Mouse (Mus musculus): ENCODE data around the gene Smcr8. TPM values are rescaled to one million over a fixed set of nuclear protein-coding genes. Genes with fewer than 3 reads are reported as not detected.

Smcr8 gene
- polyA plus RNA-seq, 1 experiment from 2014 or later: 8.3 TPM

DNA sequence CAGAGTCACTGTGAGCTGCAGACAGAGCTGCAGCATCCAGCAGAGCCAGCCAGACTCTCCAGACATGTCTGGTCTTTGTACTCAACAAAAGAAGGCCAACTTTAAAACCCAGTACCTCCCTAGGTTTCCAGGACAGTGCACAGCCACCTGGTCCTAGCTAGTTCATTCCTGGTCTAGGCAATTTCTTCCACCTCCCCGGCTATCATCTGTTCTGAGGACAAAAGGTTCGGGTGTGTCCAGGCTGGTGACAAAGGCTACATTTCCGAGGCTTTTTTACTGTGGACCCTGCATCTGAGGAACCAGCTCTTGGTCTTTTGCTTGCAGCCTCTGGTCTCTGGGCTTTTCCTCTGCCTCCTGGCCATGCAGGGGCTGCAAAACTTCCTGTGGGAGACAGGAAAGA lies 37.0 kb upstream of the Smcr8 start:
- no peak overlapping the region for H3K4me3 ChIP-seq (replicated peaks; ENCODE audit: low read length)
- H3K9ac ChIP-seq: no peak overlapping the region
- no peaks in the 10 kb centered on the region for H3K27me3 ChIP-seq (ENCODE audit: control insufficient read depth, insufficient read depth, low read length)
- WGBS: 92% methylated on average over 3 of the region's 3 CpGs
- H3K4me2 ChIP-seq (replicated peaks): no peak overlapping the region
- DNase-seq (ENCODE audit: low spot score): no peak
- H3K4me1 ChIP-seq (replicated peaks; ENCODE audit: control insufficient read depth, insufficient read depth, low read length): no peaks in the 10 kb centered on the region
- no peak overlapping the region for H3K27ac ChIP-seq
- peaks cover 68% of the 10 kb centered on the region for H3K36me3 ChIP-seq (replicated peaks; ENCODE audit: control insufficient read depth, insufficient read depth)
- no peaks in the 10 kb centered on the region for H3K9me3 ChIP-seq (ENCODE audit: control insufficient read depth, low read length)
- ATAC-seq (ENCODE audit: low FRiP score): no peak

DNA sequence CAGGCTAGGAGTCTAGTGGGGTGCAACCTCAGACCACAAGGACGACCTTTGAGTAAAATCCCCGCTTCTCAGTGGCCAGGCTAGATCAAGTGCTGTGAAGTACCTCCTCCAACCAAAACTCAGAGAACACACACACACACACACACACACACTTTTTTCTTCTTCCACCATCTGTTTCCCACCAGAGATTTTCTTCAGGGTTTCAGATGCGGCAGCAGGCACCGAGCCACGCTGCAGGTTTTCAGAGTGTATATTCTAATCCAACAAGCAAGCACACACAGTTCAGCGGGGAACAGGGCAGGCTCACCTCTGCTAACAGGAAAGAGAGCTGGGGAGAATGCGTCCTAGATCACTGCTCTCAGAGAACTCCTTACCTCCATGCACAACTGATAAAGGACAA lies 21.8 kb upstream of the Smcr8 start:
- DNase-seq (ENCODE audit: low spot score): no peak
- Histone ChIP-seq H3K9ac (no peak overlapping the region), H3K4me3 (replicated peaks; ENCODE audit: low read length) (no peak overlapping the region), H3K9me3 (ENCODE audit: control insufficient read depth, low read length) (no peaks in the 10 kb centered on the region), H3K36me3 (replicated peaks; ENCODE audit: control insufficient read depth, insufficient read depth) (peaks cover 75% of the 10 kb centered on the region), H3K4me2 (replicated peaks) (no peak overlapping the region), H3K4me1 (replicated peaks; ENCODE audit: control insufficient read depth, insufficient read depth, low read length) (no peaks in the 10 kb centered on the region), H3K27me3 (ENCODE audit: control insufficient read depth, insufficient read depth, low read length) (no peaks in the 10 kb centered on the region), H3K27ac (no peak overlapping the region)
- no peak for ATAC-seq (ENCODE audit: low FRiP score)
- WGBS: 98% methylated on average over 7 of the region's 7 CpGs

DNA sequence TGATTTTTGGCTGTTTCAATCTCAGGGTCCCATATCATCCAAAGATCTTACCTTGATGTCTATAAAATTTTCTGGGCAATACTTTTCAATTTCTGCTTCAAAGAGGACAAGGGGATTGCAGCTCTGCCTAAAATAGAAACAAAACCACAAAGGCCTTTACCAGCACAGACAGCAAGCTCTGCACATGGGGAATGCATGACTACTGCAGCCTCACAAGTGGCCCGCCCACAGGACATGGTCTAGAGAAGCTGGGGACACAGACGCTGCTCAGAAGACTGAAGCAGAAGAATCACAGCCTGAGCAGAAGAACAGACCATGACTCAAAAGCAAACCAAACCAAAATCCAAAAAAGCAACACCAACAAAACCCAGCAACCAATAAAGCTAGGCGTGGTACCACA lies 15.6 kb upstream of the Smcr8 start:
- Histone ChIP-seq H3K4me1 (replicated peaks; ENCODE audit: control insufficient read depth, insufficient read depth, low read length) (no peaks in the 10 kb centered on the region), H3K36me3 (replicated peaks; ENCODE audit: control insufficient read depth, insufficient read depth) (peaks cover 36% of the 10 kb centered on the region), H3K9me3 (ENCODE audit: control insufficient read depth, low read length) (no peaks in the 10 kb centered on the region), H3K4me3 (replicated peaks; ENCODE audit: low read length) (no peak overlapping the region), H3K27ac (no peak overlapping the region), H3K9ac (no peak overlapping the region), H3K27me3 (ENCODE audit: control insufficient read depth, insufficient read depth, low read length) (no peaks in the 10 kb centered on the region), H3K4me2 (replicated peaks) (no peak overlapping the region)
- 94% methylated on average over 3 of the region's 3 CpGs for WGBS
- ATAC-seq (ENCODE audit: low FRiP score) (no peak), DNase-seq (ENCODE audit: low spot score) (no peak)

DNA sequence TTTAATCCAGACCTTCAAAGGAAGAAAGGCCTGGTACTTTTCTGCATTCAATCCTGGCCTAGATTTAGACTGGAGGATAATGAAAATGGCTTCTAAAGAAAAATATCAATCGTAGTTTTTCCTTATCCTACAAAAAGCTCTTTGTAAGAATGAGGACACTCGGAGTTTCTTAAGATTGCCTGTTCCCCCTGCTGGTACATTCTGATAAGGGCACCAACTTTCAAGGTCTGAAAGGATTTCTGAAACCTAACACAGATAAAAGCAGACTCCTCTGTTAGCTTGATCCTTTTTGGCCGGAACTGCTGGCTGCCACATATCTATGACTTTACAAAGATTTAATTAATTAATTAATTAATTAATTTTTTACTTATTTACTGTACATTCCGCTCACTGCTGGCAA lies 10.4 kb upstream of the Smcr8 start:
- peaks cover 4% of the 10 kb centered on the region for H3K36me3 ChIP-seq (replicated peaks; ENCODE audit: control insufficient read depth, insufficient read depth)
- no peaks in the 10 kb centered on the region for H3K9me3 ChIP-seq (ENCODE audit: control insufficient read depth, low read length)
- H3K4me2 ChIP-seq (replicated peaks): no peak overlapping the region
- DNase-seq (ENCODE audit: low spot score) (no peak), ATAC-seq (ENCODE audit: low FRiP score) (no peak)
- no peak overlapping the region for H3K27ac ChIP-seq
- H3K27me3 ChIP-seq (ENCODE audit: control insufficient read depth, insufficient read depth, low read length): no peaks in the 10 kb centered on the region
- no peak overlapping the region for H3K4me3 ChIP-seq (replicated peaks; ENCODE audit: low read length)
- 89% methylated on average over 4 of the region's 4 CpGs for WGBS
- no peak overlapping the region for H3K9ac ChIP-seq
- H3K4me1 ChIP-seq (replicated peaks; ENCODE audit: control insufficient read depth, insufficient read depth, low read length): no peaks in the 10 kb centered on the region

DNA sequence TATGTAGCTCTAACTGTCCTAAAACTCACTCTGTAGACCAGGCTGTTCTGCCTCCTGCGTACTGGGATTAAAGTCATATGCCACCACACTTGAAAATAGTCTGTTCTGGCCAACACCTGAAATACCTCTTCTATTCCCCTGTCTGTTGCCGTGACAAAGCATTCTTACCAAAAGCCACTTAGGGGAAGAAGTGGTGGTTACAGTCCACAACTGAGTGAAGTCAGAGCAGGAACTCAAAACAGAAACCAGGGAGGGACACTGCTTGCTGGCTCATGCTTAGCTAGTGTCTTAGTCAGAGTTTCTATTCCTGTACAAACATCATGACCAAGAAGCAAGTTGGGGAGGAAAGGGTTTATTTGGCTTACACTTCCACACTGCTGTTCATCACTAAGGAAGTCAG lies 8.0 kb upstream of the Smcr8 start:
- ATAC-seq (ENCODE audit: low FRiP score): no peak

DNA sequence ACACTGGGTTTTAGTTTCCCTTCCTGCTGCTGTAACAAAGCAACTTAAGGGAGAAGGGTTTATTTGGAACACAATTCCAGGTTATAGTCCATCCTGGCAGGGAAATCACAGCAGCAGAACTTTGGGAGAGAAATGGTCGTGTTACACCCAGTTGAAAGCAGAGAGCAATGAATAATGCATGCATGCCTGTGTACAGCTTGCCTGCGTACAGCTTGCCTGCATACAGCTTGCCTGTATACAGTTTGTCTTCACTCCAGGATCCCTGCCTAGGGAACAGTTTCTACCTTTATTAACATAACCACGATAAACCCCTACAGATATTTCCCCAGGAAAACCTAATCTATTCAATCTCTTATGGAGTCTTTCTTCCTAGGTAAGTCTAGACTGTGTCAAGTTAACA lies 6.5 kb upstream of the Smcr8 start:
- 78% methylated on average over 3 of the region's 3 CpGs for WGBS
- H3K9ac ChIP-seq: no peak overlapping the region
- no peak overlapping the region for H3K4me2 ChIP-seq (replicated peaks)
- H3K9me3 ChIP-seq (ENCODE audit: control insufficient read depth, low read length): no peaks in the 10 kb centered on the region
- H3K4me3 ChIP-seq (replicated peaks; ENCODE audit: low read length): no peak overlapping the region
- ATAC-seq (ENCODE audit: low FRiP score): no peak
- peaks cover 10% of the 10 kb centered on the region for H3K4me1 ChIP-seq (replicated peaks; ENCODE audit: control insufficient read depth, insufficient read depth, low read length)
- H3K27me3 ChIP-seq (ENCODE audit: control insufficient read depth, insufficient read depth, low read length): no peaks in the 10 kb centered on the region
- no peaks in the 10 kb centered on the region for H3K36me3 ChIP-seq (replicated peaks; ENCODE audit: control insufficient read depth, insufficient read depth)
- DNase-seq (ENCODE audit: low spot score): no peak
- no peak overlapping the region for H3K27ac ChIP-seq

More for the DNA sequence above, 8.0 kb upstream of the Smcr8 start:
- Histone ChIP-seq H3K4me1 (replicated peaks; ENCODE audit: control insufficient read depth, insufficient read depth, low read length) (no peaks in the 10 kb centered on the region), H3K27me3 (ENCODE audit: control insufficient read depth, insufficient read depth, low read length) (no peaks in the 10 kb centered on the region), H3K4me2 (replicated peaks) (no peak overlapping the region), H3K27ac (no peak overlapping the region), H3K9ac (no peak overlapping the region), H3K9me3 (ENCODE audit: control insufficient read depth, low read length) (no peaks in the 10 kb centered on the region), H3K4me3 (replicated peaks; ENCODE audit: low read length) (no peak overlapping the region), H3K36me3 (replicated peaks; ENCODE audit: control insufficient read depth, insufficient read depth) (no peaks in the 10 kb centered on the region)
- 94% methylated on average over 2 of the region's 2 CpGs for WGBS
- no peak for DNase-seq (ENCODE audit: low spot score)

DNA sequence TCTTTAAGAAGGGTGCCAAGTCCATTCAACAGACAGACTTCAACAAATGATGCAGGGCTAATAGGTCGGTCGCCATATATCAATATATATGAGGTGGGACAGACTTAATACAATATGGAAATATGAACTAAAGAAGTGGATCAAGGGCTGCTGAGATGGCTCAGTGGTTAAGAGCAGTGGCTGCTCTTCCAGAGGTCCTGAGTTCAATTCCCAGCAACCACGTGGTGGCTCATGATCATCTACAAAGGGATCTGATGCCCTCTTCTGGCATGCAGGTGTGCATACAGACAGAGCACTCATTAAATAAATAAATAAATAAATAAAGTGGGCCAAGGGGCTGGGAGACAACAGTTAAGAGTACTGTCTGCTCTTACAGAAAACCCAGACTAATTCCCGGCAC lies 5.2 kb upstream of the Smcr8 start:
- Histone ChIP-seq H3K4me2 (replicated peaks) (no peak overlapping the region), H3K27me3 (ENCODE audit: control insufficient read depth, insufficient read depth, low read length) (no peaks in the 10 kb centered on the region), H3K4me3 (replicated peaks; ENCODE audit: low read length) (no peak overlapping the region), H3K36me3 (replicated peaks; ENCODE audit: control insufficient read depth, insufficient read depth) (no peaks in the 10 kb centered on the region), H3K27ac (no peak overlapping the region), H3K9me3 (ENCODE audit: control insufficient read depth, low read length) (no peaks in the 10 kb centered on the region), H3K4me1 (replicated peaks; ENCODE audit: control insufficient read depth, insufficient read depth, low read length) (peaks cover 19% of the 10 kb centered on the region), H3K9ac (no peak overlapping the region)
- ATAC-seq (ENCODE audit: low FRiP score) (no peak), DNase-seq (ENCODE audit: low spot score) (no peak)
- 82% methylated on average over 4 of the region's 4 CpGs for WGBS

DNA sequence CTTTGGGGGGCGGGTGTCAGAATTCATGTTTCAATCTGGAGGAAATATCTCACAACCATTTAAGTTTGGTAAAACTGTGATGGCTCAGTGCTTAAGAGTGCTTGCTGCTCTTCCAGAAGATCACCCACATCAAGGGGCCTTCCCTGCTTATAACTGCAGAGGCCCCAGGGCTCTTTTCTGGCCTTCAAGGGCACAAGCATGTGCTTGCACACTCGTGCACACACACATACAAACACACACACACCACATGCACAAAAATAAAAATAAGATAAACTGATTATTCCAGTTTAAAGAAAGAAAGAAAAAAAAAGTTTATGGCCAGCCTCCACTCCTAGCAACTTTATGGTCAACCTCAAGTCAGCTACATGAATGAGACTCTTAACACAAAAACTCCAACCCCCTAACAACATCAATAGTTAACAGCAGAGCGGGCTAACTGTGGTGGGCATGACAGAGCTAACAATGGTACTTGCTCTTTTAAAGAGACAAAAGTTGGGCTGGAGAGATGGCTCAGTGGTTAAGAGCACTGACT lies 3.1 kb upstream of the Smcr8 start:
- Histone ChIP-seq H3K4me3 (replicated peaks; ENCODE audit: low read length) (no peak overlapping the region), H3K4me2 (replicated peaks) (no peak overlapping the region), H3K27ac (no peak overlapping the region), H3K9ac (no peak overlapping the region), H3K4me1 (replicated peaks; ENCODE audit: control insufficient read depth, insufficient read depth, low read length) (peaks cover 33% of the 10 kb centered on the region), H3K9me3 (ENCODE audit: control insufficient read depth, low read length) (no peaks in the 10 kb centered on the region), H3K36me3 (replicated peaks; ENCODE audit: control insufficient read depth, insufficient read depth) (peaks cover 7% of the 10 kb centered on the region; the same call in 1 of the 2 replicates), H3K27me3 (ENCODE audit: control insufficient read depth, insufficient read depth, low read length) (no peaks in the 10 kb centered on the region)
- no peak for DNase-seq (ENCODE audit: low spot score)
- WGBS: 87% methylated on average over 3 of the region's 3 CpGs
- ATAC-seq (ENCODE audit: low FRiP score): no peak

DNA sequence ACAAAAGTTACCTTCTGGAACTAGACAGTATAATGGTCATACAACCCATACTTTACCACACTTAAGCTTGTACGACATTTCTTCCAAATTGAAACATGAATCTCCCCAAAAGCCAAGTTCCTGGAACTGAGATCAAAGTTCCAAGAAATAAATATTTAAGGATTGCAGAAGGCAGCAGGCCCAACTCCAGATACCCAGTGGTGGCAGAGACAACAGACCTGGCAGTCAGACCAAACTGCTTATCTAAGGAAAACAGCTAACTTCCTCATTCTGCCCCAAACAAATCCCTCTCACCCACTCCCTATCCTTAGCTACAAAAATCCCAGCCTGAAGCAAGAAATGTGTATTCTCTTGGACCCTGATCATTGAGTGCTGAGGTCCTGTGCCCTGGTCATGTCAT lies 2.5 kb upstream of the Smcr8 start:
- Histone ChIP-seq H3K4me1 (replicated peaks; ENCODE audit: control insufficient read depth, insufficient read depth, low read length) (peaks cover 39% of the 10 kb centered on the region), H3K4me3 (replicated peaks; ENCODE audit: low read length) (no peak overlapping the region), H3K36me3 (replicated peaks; ENCODE audit: control insufficient read depth, insufficient read depth) (peaks cover 13% of the 10 kb centered on the region; the same call in 1 of the 2 replicates), H3K9ac (peak overlapping the region; percentile 81; the same call in 1 of the 2 replicates), H3K4me2 (replicated peaks) (no peak overlapping the region), H3K27ac (no peak overlapping the region), H3K9me3 (ENCODE audit: control insufficient read depth, low read length) (no peaks in the 10 kb centered on the region), H3K27me3 (ENCODE audit: control insufficient read depth, insufficient read depth, low read length) (no peaks in the 10 kb centered on the region)
- 93% methylated on average over 1 of the region's 1 CpGs for WGBS
- DNase-seq (ENCODE audit: low spot score) (no peak), ATAC-seq (ENCODE audit: low FRiP score) (no peak)

DNA sequence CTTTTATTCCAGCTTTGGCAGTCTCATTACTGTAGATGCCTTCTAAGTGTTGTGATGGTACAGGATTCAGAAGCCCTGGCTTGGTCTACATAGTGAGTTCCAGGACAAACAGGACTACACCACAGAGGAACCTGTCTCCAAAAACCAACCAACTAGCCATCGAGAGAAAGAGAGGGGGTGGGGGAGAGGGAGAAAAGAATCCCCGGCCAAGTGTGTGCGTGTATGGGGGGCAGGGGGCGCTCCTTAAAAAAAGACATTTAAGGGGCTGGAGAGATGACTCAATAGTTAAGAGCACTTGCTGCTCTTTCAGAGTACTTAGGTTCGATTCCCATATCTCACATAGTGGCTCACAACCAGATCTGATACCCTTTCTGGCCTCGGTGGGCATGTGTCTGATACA lies 1.7 kb upstream of the Smcr8 start:
- ATAC-seq (ENCODE audit: low FRiP score): no peak
- 55% methylated on average over 6 of the region's 6 CpGs for WGBS
- Histone ChIP-seq H3K4me1 (replicated peaks; ENCODE audit: control insufficient read depth, insufficient read depth, low read length) (peaks cover 47% of the 10 kb centered on the region), H3K36me3 (replicated peaks; ENCODE audit: control insufficient read depth, insufficient read depth) (peaks cover 21% of the 10 kb centered on the region), H3K27ac (no peak overlapping the region), H3K4me2 (replicated peaks) (peak overlapping the region; percentile 93), H3K9me3 (ENCODE audit: control insufficient read depth, low read length) (no peaks in the 10 kb centered on the region), H3K9ac (peak overlapping the region; percentile 81), H3K27me3 (ENCODE audit: control insufficient read depth, insufficient read depth, low read length) (no peaks in the 10 kb centered on the region), H3K4me3 (replicated peaks; ENCODE audit: low read length) (peak overlapping the region; percentile 80)
- no peak for DNase-seq (ENCODE audit: low spot score)

Measured in hindbrain, embryonic 14.5 days (tissue).